Mouse (Mus musculus) intestine, postnatal 0 days (tissue): ENCODE results near the gene Pgpep1. TPM values are rescaled to one million over a fixed set of nuclear protein-coding genes. Genes with fewer than 3 reads are reported as not detected.
A peak's percentile ranks its signal among the peaks of the same experiment; 100 is the strongest.

Experiments
- ATAC-seq: fragments of 200-750 bp; cut with Nextera tagmentation; 2 replicates; pipeline ENCODE4 v1.8.0; 2017; ENCODE audit warnings: mild to moderate bottlenecking, moderate TSS enrichment, moderate library complexity
- H3K27ac ChIP-seq: fragments of 300-500 bp; sonication (generic); 2 replicates; pipeline ENCODE4 v1.5.1; 2014; ENCODE audit warnings: mild to moderate bottlenecking, low read depth, low read length, moderate library complexity
- H3K27me3 ChIP-seq: fragments of 300-500 bp; sonication (generic); replicated peaks from 2 replicates; pipeline ENCODE4 v1.6.1; 2014; ENCODE audit warnings: low read length, mixed read lengths; ENCODE audit not compliant: control insufficient read depth, insufficient read depth
- H3K36me3 ChIP-seq: fragments of 300-500 bp; sonication (generic); 2 replicates; pipeline ENCODE4 v1.6.1; 2014; ENCODE audit warnings: mild to moderate bottlenecking, moderate library complexity; ENCODE audit not compliant: control insufficient read depth, insufficient read depth
- H3K4me1 ChIP-seq: fragments of 300-500 bp; sonication (generic); replicated peaks from 2 replicates; pipeline ENCODE4 v1.6.1; 2014; ENCODE audit warnings: antibody characterized with exemption, low read length, mixed read lengths; ENCODE audit not compliant: control insufficient read depth, insufficient read depth
- H3K4me2 ChIP-seq: fragments of 300-500 bp; sonication (generic); replicated peaks from 2 replicates; pipeline ENCODE4 v1.6.1; 2014; ENCODE audit warnings: low read depth, mild to moderate bottlenecking, moderate library complexity
- H3K4me3 ChIP-seq: fragments of 300-500 bp; sonication (generic); 2 replicates; pipeline ENCODE4 v1.5.1; 2014; ENCODE audit warnings: low read depth, low read length
- H3K9ac ChIP-seq: fragments of 300-500 bp; sonication (generic); 2 replicates; pipeline ENCODE4 v1.6.1; 2014; ENCODE audit warnings: mild to moderate bottlenecking, low read depth, low read length
- H3K9me3 ChIP-seq: fragments of 300-500 bp; sonication (generic); 2 replicates; pipeline ENCODE4 v1.6.1; 2016; ENCODE audit warnings: mixed run types; ENCODE audit not compliant: control insufficient read depth
- CTCF ChIP-seq: sonication (generic); IDR thresholded peaks from 2 replicates; pipeline ENCODE4 v1.5.1; 2016; ENCODE audit warnings: low read depth, mild to moderate bottlenecking, control low read depth, antibody characterized with exemption, moderate library complexity
- WGBS: fragments of 180-500 bp; shearing (Covaris S2); extraction: QIAGEN DNeasy Blood & Tissue Kit; methylation state at CpG from one replicate; pipeline ENCODE4 v1.1.7; 2014; 5-methylcytosine and 5-hydroxymethylcytosine counted together
- polyA plus RNA-seq: library from polyadenylated mRNA; unstranded; fragments of >200 nt; fragmentation: Nextera tagmentation; extraction: Ambion mirVana; gene quantifications from 2 replicates; pipeline ENCODE4 v1.2.1, GENCODE M21; 2015

Pgpep1 gene
- polyA plus RNA-seq, 1 experiment from 2014 or later = 79.0 TPM

GRCm38 (mm10) chr8:70609368-70609848 lies 50.8 kb downstream of the Pgpep1 start:
- Histone ChIP-seq H3K4me3 (peak overlapping the region; percentile 44), H3K27me3 (no peaks in the 10 kb centered on the region), H3K9me3 (no peaks in the 10 kb centered on the region), H3K4me1 (0 out of 2 replicates have a peak, but pooled peaks cover 9% of the 10 kb centered on the region), H3K9ac (peak overlapping the region; percentile 55), H3K27ac (peak overlapping the region; percentile 92), H3K4me2 (peak overlapping the region; percentile 96), H3K36me3 (no peaks in the 10 kb centered on the region)
- no peak for TF ChIP-seq CTCF
- 2% methylated on average over 39 of the region's 39 CpGs for WGBS
- ATAC-seq = peak; percentile 49

- Histone ChIP-seq H3K36me3 (no peaks in the 10 kb centered on the region), H3K4me2 (peak within 1 kb of the TSS; percentile 96), H3K4me1 (0 out of 2 replicates have a peak, but pooled peaks cover 9% of the 10 kb centered on the region), H3K9ac (peak within 1 kb of the TSS; percentile 68), H3K27ac (peak within 1 kb of the TSS; percentile 92), H3K27me3 (no peaks in the 10 kb centered on the region), H3K4me3 (peak within 1 kb of the TSS; percentile 56), H3K9me3 (no peaks in the 10 kb centered on the region)
- ATAC-seq = no peak
- 4% methylated on average over 26 of the region's 26 CpGs for WGBS
- no peak for TF ChIP-seq CTCF
Observed at GRCm38 (mm10) chr8:70608749-70609367, 51.3 kb downstream of the Pgpep1 start, which contains the start of gene Ssbp4. TSS of gene Ssbp4 (minus strand) at chr8:70608872.

DNA sequence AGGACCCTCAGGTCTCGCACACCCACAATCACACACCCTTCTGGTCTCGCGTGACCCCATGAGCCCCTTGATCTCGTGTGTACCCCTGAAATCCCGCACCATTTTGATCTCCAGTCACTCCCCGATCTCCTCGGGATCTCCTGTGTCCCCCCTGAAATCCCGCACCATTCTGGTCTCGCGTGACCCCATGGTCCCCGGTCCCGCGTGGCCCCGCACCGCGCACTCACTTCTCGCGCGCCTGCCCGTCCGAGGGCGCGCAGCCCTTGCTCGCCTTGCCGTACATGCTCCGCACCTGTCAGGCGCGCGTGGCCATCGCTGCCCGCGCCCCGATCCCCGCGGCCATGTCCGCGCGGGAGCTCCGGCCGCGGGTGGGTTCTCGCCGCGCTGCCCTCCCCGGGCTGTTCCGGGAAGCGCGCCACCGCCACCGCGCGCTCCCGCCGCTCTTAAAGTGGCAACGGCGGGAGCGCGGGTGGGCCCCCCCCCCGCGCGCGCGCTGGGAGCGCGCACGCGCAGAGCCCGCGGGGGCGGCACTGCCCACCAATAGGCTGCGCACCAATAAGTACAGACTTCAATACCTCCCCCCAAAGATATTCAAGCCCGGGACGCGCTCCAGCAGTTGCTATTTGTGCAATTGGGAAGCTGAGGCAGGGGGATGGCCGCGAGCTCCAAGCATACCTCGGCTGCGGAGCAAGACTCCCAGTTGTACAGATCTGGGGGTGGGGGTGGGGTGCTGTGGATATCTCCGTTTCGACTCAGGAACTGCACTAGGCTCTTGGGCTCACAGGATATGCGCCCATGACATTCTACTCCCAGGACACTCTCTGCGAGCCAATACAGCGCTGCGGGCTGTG lies 52.1 kb downstream of the Pgpep1 start:
- 0 out of 2 replicates have a peak, but pooled peaks cover 9% of the 10 kb centered on the region for H3K4me1 ChIP-seq
- H3K9ac ChIP-seq = peak overlapping the region; percentile 68
- ATAC-seq = no peak
- WGBS = under 1% methylated on average over 83 of the region's 84 CpGs
- peak overlapping the region; percentile 56 for H3K4me3 ChIP-seq
- H3K9me3 ChIP-seq = no peaks in the 10 kb centered on the region
- H3K36me3 ChIP-seq = no peaks in the 10 kb centered on the region
- no peaks in the 10 kb centered on the region for H3K27me3 ChIP-seq
- H3K27ac ChIP-seq = peak overlapping the region; percentile 60
- H3K4me2 ChIP-seq = peak overlapping the region; percentile 96
- no peak for TF ChIP-seq CTCF

GRCm38 (mm10) chr8:70607603-70607897 lies 52.6 kb downstream of the Pgpep1 start:
- Histone ChIP-seq H3K27ac (no peak overlapping the region), H3K4me3 (peak overlapping the region; percentile 56), H3K4me1 (0 out of 2 replicates have a peak, but pooled peaks cover 9% of the 10 kb centered on the region), H3K4me2 (peak overlapping the region; percentile 96), H3K27me3 (no peaks in the 10 kb centered on the region), H3K9ac (peak overlapping the region; percentile 68), H3K36me3 (no peaks in the 10 kb centered on the region), H3K9me3 (no peaks in the 10 kb centered on the region)
- TF ChIP-seq CTCF = no peak
- ATAC-seq = no peak
- 25% methylated on average over 6 of the region's 6 CpGs for WGBS

DNA sequence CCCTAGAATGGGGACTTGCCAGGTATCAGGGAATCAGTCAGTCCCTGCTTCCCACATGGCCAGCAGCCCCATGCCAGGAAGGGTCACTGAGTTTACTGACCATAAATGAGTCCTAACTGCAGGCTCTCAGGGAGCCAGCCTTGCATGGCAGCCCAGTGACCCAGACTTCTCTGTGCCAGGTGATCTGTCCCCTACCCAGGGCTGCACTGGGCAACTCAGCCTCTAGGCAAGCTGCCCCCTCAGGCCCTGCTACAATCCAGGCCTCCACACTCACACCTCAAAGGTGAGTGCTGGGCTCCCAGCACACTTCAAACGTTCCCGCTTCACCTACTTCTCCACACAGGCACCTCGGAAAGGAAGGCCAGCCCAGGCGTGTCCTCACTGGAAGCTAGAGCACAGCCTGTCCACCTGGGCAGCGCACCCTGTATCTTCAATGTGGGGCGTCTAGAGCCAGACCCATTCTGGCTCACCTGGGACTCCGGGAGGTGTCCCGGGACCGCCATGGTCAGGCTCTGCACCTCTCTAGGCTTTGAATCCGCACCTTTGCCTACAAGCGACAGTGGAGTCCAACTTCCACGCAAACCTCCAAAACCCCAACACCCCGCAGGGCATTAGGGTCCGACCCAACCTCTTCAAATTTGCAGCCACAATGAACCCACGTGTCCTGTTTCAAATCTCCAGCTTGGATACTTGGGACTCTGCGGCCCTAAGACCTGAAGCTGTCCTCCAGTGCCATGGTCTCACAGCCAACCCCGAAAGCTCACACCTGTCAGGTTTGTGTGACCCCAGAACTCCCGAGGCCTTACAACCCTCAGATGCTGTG lies 53.2 kb downstream of the Pgpep1 start:
- Histone ChIP-seq H3K9me3 (no peaks in the 10 kb centered on the region), H3K4me1 (0 out of 2 replicates have a peak, but pooled peaks cover 9% of the 10 kb centered on the region), H3K27me3 (no peaks in the 10 kb centered on the region), H3K36me3 (no peaks in the 10 kb centered on the region), H3K27ac (no peak overlapping the region), H3K9ac (peak overlapping the region; percentile 68), H3K4me2 (peak overlapping the region; percentile 96), H3K4me3 (peak overlapping the region; percentile 56)
- WGBS = 64% methylated on average over 18 of the region's 18 CpGs
- ATAC-seq = no peak
- no peak for TF ChIP-seq CTCF
